Mouse (Mus musculus): Measurements from ENCODE around the gene Mad1l1. TPM values are rescaled to one million over a fixed set of nuclear protein-coding genes. Genes with fewer than 3 reads are reported as not detected.

Mad1l1 gene
- polyA plus RNA-seq, 1 experiment: 51.5 TPM

- no peaks in the 10 kb centered on the region for H3K79me2 ChIP-seq (ENCODE audit: control insufficient read depth, insufficient read depth)
- H3K27me3 ChIP-seq (ENCODE audit: control insufficient read depth, insufficient read depth, insufficient read length): peaks cover 8% of the 10 kb centered on the region
- H3K4me3 ChIP-seq (ENCODE audit: insufficient read depth, poor library complexity, severe bottlenecking): no peak overlapping the region
- H3K79me3 ChIP-seq (ENCODE audit: low read depth): no peaks in the 10 kb centered on the region
- H3K36me3 ChIP-seq (ENCODE audit: control insufficient read depth, insufficient read depth): no peaks in the 10 kb centered on the region
- H3ac ChIP-seq (ENCODE audit: control insufficient read depth, insufficient read length, low read depth): no peak overlapping the region
- TF ChIP-seq USF1 (IDR thresholded peaks at IDR 0.05; ENCODE audit: low read depth) (no peak), MAX (IDR thresholded peaks at IDR 0.05) (no peak), MYOG (IDR thresholded peaks at IDR 0.05; ENCODE audit: control insufficient read depth, extremely low read depth, insufficient read length) (no peak), CEBPB (IDR thresholded peaks at IDR 0.05; ENCODE audit: low read depth) (no peak), MYOD1 (IDR thresholded peaks at IDR 0.05; ENCODE audit: control insufficient read depth, insufficient read length, low read depth) (no peak), CTCF (IDR thresholded peaks at IDR 0.05; ENCODE audit: control insufficient read depth, insufficient read depth, insufficient read length) (no peak), FOSL1 (IDR thresholded peaks at IDR 0.05; ENCODE audit: insufficient read depth, low read length, poor library complexity, severe bottlenecking) (no peak)
Observed at GRCm38 (mm10) chr5:139976584-139976983, 344.8 kb downstream of the Mad1l1 start.

GRCm38 (mm10) chr5:139970186-139970631 is 351.1 kb downstream of the Mad1l1 start:
- Histone ChIP-seq H3K79me2 (ENCODE audit: control insufficient read depth, insufficient read depth) (no peaks in the 10 kb centered on the region), H3K4me3 (ENCODE audit: insufficient read depth, poor library complexity, severe bottlenecking) (no peak overlapping the region), H3ac (ENCODE audit: control insufficient read depth, insufficient read length, low read depth) (no peak overlapping the region), H3K79me3 (ENCODE audit: low read depth) (no peaks in the 10 kb centered on the region), H3K27me3 (ENCODE audit: control insufficient read depth, insufficient read depth, insufficient read length) (peaks cover 7% of the 10 kb centered on the region), H3K36me3 (ENCODE audit: control insufficient read depth, insufficient read depth) (no peaks in the 10 kb centered on the region)
- TF ChIP-seq FOSL1 (IDR thresholded peaks at IDR 0.05; ENCODE audit: insufficient read depth, low read length, poor library complexity, severe bottlenecking): no peak
- TF ChIP-seq MAX (IDR thresholded peaks at IDR 0.05): peak; percentile 63

- H3K79me3 ChIP-seq (ENCODE audit: low read depth): no peaks in the 10 kb centered on the region
- H3K36me3 ChIP-seq (ENCODE audit: control insufficient read depth, insufficient read depth): no peaks in the 10 kb centered on the region
- no peak overlapping the region for H3ac ChIP-seq (ENCODE audit: control insufficient read depth, insufficient read length, low read depth)
- H3K4me3 ChIP-seq (ENCODE audit: insufficient read depth, poor library complexity, severe bottlenecking): no peak overlapping the region
- TF ChIP-seq MYOG (IDR thresholded peaks at IDR 0.05; ENCODE audit: control insufficient read depth, extremely low read depth, insufficient read length): no peak
- peaks cover 12% of the 10 kb centered on the region for H3K27me3 ChIP-seq (ENCODE audit: control insufficient read depth, insufficient read depth, insufficient read length)
- no peaks in the 10 kb centered on the region for H3K79me2 ChIP-seq (ENCODE audit: control insufficient read depth, insufficient read depth)
Observed at GRCm38 (mm10) chr5:139969151-139969948, 352.0 kb downstream of the Mad1l1 start.

- H3K36me3 ChIP-seq (ENCODE audit: control insufficient read depth, insufficient read depth): no peaks in the 10 kb centered on the region
- H3K4me3 ChIP-seq (ENCODE audit: insufficient read depth, poor library complexity, severe bottlenecking): no peak overlapping the region
- no peaks in the 10 kb centered on the region for H3K79me3 ChIP-seq (ENCODE audit: low read depth)
- no peaks in the 10 kb centered on the region for H3K79me2 ChIP-seq (ENCODE audit: control insufficient read depth, insufficient read depth)
- no peak for TF ChIP-seq USF1 (IDR thresholded peaks at IDR 0.05; ENCODE audit: low read depth)
- no peak for TF ChIP-seq CEBPB (IDR thresholded peaks at IDR 0.05; ENCODE audit: low read depth)
- TF ChIP-seq MYOD1 (IDR thresholded peaks at IDR 0.05; ENCODE audit: control insufficient read depth, insufficient read length, low read depth): no peak
- TF ChIP-seq CTCF (IDR thresholded peaks at IDR 0.05; ENCODE audit: control insufficient read depth, insufficient read depth, insufficient read length): no peak
- TF ChIP-seq FOSL1 (IDR thresholded peaks at IDR 0.05; ENCODE audit: insufficient read depth, low read length, poor library complexity, severe bottlenecking): no peak
- TF ChIP-seq MAX (IDR thresholded peaks at IDR 0.05): no peak
- TF ChIP-seq MYOG (IDR thresholded peaks at IDR 0.05; ENCODE audit: control insufficient read depth, extremely low read depth, insufficient read length): no peak
- peaks cover 21% of the 10 kb centered on the region for H3K27me3 ChIP-seq (ENCODE audit: control insufficient read depth, insufficient read depth, insufficient read length)
- no peak overlapping the region for H3ac ChIP-seq (ENCODE audit: control insufficient read depth, insufficient read length, low read depth)
Observed at GRCm38 (mm10) chr5:139965596-139965995, 355.8 kb downstream of the Mad1l1 start.

- Histone ChIP-seq H3K4me3 (ENCODE audit: insufficient read depth, poor library complexity, severe bottlenecking) (no peak overlapping the region), H3K79me3 (ENCODE audit: low read depth) (no peaks in the 10 kb centered on the region), H3ac (ENCODE audit: control insufficient read depth, insufficient read length, low read depth) (no peak overlapping the region), H3K27me3 (ENCODE audit: control insufficient read depth, insufficient read depth, insufficient read length) (peaks cover 21% of the 10 kb centered on the region), H3K36me3 (ENCODE audit: control insufficient read depth, insufficient read depth) (no peaks in the 10 kb centered on the region), H3K79me2 (ENCODE audit: control insufficient read depth, insufficient read depth) (no peaks in the 10 kb centered on the region)
- TF ChIP-seq CTCF (IDR thresholded peaks at IDR 0.05; ENCODE audit: control insufficient read depth, insufficient read depth, insufficient read length) (no peak), USF1 (IDR thresholded peaks at IDR 0.05; ENCODE audit: low read depth) (no peak), MYOG (IDR thresholded peaks at IDR 0.05; ENCODE audit: control insufficient read depth, extremely low read depth, insufficient read length) (no peak), FOSL1 (IDR thresholded peaks at IDR 0.05; ENCODE audit: insufficient read depth, low read length, poor library complexity, severe bottlenecking) (no peak), MYOD1 (IDR thresholded peaks at IDR 0.05; ENCODE audit: control insufficient read depth, insufficient read length, low read depth) (no peak), MAX (IDR thresholded peaks at IDR 0.05) (no peak), CEBPB (IDR thresholded peaks at IDR 0.05; ENCODE audit: low read depth) (no peak)
Observed at GRCm38 (mm10) chr5:139964391-139964790, 357.0 kb downstream of the Mad1l1 start.

- H3K79me2 ChIP-seq (ENCODE audit: control insufficient read depth, insufficient read depth): no peaks in the 10 kb centered on the region
- H3K36me3 ChIP-seq (ENCODE audit: control insufficient read depth, insufficient read depth): no peaks in the 10 kb centered on the region
- TF ChIP-seq CTCF (IDR thresholded peaks at IDR 0.05; ENCODE audit: control insufficient read depth, insufficient read depth, insufficient read length): no peak
- no peak for TF ChIP-seq MYOG (IDR thresholded peaks at IDR 0.05; ENCODE audit: control insufficient read depth, extremely low read depth, insufficient read length)
- TF ChIP-seq FOSL1 (IDR thresholded peaks at IDR 0.05; ENCODE audit: insufficient read depth, low read length, poor library complexity, severe bottlenecking): no peak
- no peak for TF ChIP-seq CEBPB (IDR thresholded peaks at IDR 0.05; ENCODE audit: low read depth)
- TF ChIP-seq USF1 (IDR thresholded peaks at IDR 0.05; ENCODE audit: low read depth): no peak
- no peak for TF ChIP-seq MYOD1 (IDR thresholded peaks at IDR 0.05; ENCODE audit: control insufficient read depth, insufficient read length, low read depth)
- TF ChIP-seq MAX (IDR thresholded peaks at IDR 0.05): no peak
- H3ac ChIP-seq (ENCODE audit: control insufficient read depth, insufficient read length, low read depth): no peak overlapping the region
- H3K79me3 ChIP-seq (ENCODE audit: low read depth): no peaks in the 10 kb centered on the region
- peaks cover 29% of the 10 kb centered on the region for H3K27me3 ChIP-seq (ENCODE audit: control insufficient read depth, insufficient read depth, insufficient read length)
- no peak overlapping the region for H3K4me3 ChIP-seq (ENCODE audit: insufficient read depth, poor library complexity, severe bottlenecking)
Observed at GRCm38 (mm10) chr5:139959741-139960140, 361.6 kb downstream of the Mad1l1 start.

Other genes with a start within 250 kb of the Mad1l1 start
- gene Nudt1, start 104 bp upstream of the Mad1l1 start, polyA plus RNA-seq (2012; fragmentation: generic; extraction: Trizol): 37.7 TPM
- 11.1 TPM for gene Mrm2, start 10.3 kb upstream of the Mad1l1 start, polyA plus RNA-seq (2012; fragmentation: generic; extraction: Trizol)
- 37.1 TPM for gene Snx8, start 67.7 kb upstream of the Mad1l1 start, polyA plus RNA-seq (2012; fragmentation: generic; extraction: Trizol)
- 331 TPM for gene Eif3b, start 97.8 kb upstream of the Mad1l1 start, polyA plus RNA-seq (2012; fragmentation: generic; extraction: Trizol)
- gene Gm4869, start 124.1 kb upstream of the Mad1l1 start, polyA plus RNA-seq (2012; fragmentation: generic; extraction: Trizol): 0.01 TPM
- gene Chst12, start 184.0 kb upstream of the Mad1l1 start, polyA plus RNA-seq (2012; fragmentation: generic; extraction: Trizol): 14.7 TPM
- not detected for gene Grifin, start 243.5 kb upstream of the Mad1l1 start, polyA plus RNA-seq (2012; fragmentation: generic; extraction: Trizol)

All from C2C12 (cell line).